In genomic region chr17:44504794-44505317, GRCm38 (mm10) we compare ENCODE assay signal across 21 mouse cellular contexts.
DNase-seq lines count a peak whose midpoint lies in the region; ATAC-seq lines count a peak whose summit lies in the region.
"Had no signal": no experiment of that assay in that cellular context is flagged by ENCODE, and none has a peak within 500 bp of the region (broad histone marks: within the 10 kb centered on the region; RNA-seq: fewer than 3 reads in every experiment).

No protein-coding gene starts in this region.

- no peak overlapping the region for H3K4me2 ChIP-seq in hindbrain, embryonic 12.5 days (replicated peaks)
- H3K4me2 ChIP-seq: embryonic facial prominence, embryonic 15.5 days; intestine, embryonic 15.5 days; lung, embryonic 14.5 days; midbrain, embryonic 12.5 days had no signal

- no peaks in the 10 kb centered on the region for H3K36me3 ChIP-seq in hindbrain, embryonic 12.5 days
- H3K36me3 ChIP-seq: embryonic facial prominence, embryonic 15.5 days; intestine, embryonic 15.5 days; midbrain, embryonic 12.5 days had no signal

- no peak overlapping the region for H3K4me3 ChIP-seq in hindbrain, embryonic 12.5 days
- H3K4me3 ChIP-seq: embryonic facial prominence, embryonic 15.5 days; intestine, embryonic 15.5 days; midbrain, embryonic 12.5 days had no signal

- ATAC-seq in hindbrain, embryonic 12.5 days (ENCODE audit: low FRiP score): no peak
- ATAC-seq: forebrain, embryonic 16.5 days; hindbrain, embryonic 16.5 days; intestine, embryonic 15.5 days had no signal

- intact Hi-C loops in gastrocnemius, postnatal 14 days (cut with DNase I; ENCODE audit: low total_unique reads): no loop called here

- no peaks in the 10 kb centered on the region for H3K9me3 ChIP-seq in hindbrain, embryonic 12.5 days (replicated peaks)
- H3K9me3 ChIP-seq: embryonic facial prominence, embryonic 15.5 days; intestine, embryonic 15.5 days; midbrain, embryonic 12.5 days had no signal

- H3K9ac ChIP-seq in hindbrain, embryonic 12.5 days: no peak overlapping the region
- H3K9ac ChIP-seq: embryonic facial prominence, embryonic 15.5 days; intestine, embryonic 15.5 days; liver, embryonic 14.5 days; lung, embryonic 14.5 days; midbrain, embryonic 12.5 days had no signal

- WGBS in hindbrain, embryonic 12.5 days: 88% methylated on average over 10 of the region's 10 CpGs

- peaks cover 16% of the 10 kb centered on the region for H3K4me1 ChIP-seq in hindbrain, embryonic 12.5 days
- H3K4me1 ChIP-seq: embryonic facial prominence, embryonic 15.5 days; intestine, embryonic 15.5 days had no signal

- peak; percentile 68 to 79 for DNase-seq in cerebellum, postnatal 10 days
- DNase-seq in cerebellum, adult 9-10 months: no peak
- DNase-seq in 3134 (ENCODE audit: extremely low read depth, insufficient read length, low spot score): peak; percentile 59
- DNase-seq in fibroblast of lung, adult 2 months (ENCODE audit: low read depth): peak; percentile 62
- peak; percentile 58 for DNase-seq in gastrocnemius, postnatal 14 days
- no peak for DNase-seq in embryo, embryonic 10 days (ENCODE audit: low spot score)
- no peak for DNase-seq in right cerebral cortex, postnatal 14 days
- DNase-seq: B cell, adult 2 months; cerebellum, adult 11-12 months; layer of hippocampus, postnatal 36 days; lung, embryonic 14.5 days; thymus, adult 2 months; thymus, postnatal 4 days had no signal

- peaks cover 5% of the 10 kb centered on the region; the same call in 1 of the 2 replicates for H3K27me3 ChIP-seq in hindbrain, embryonic 12.5 days
- H3K27me3 ChIP-seq: embryonic facial prominence, embryonic 15.5 days; midbrain, embryonic 12.5 days had no signal

- no peak overlapping the region for H3K27ac ChIP-seq in hindbrain, embryonic 12.5 days
- H3K27ac ChIP-seq: embryonic facial prominence, embryonic 15.5 days; intestine, embryonic 15.5 days; liver, embryonic 14.5 days; midbrain, embryonic 12.5 days; stomach, postnatal 0 days had no signal

Comparison
In these comparisons a context has a peak if more than half of its experiments do, and no peak if none do; other contexts are left out.
1. DNase-seq: peak in cerebellum, postnatal 10 days (2 of 2), 3134 (single experiment), fibroblast of lung, adult 2 months (single experiment) and gastrocnemius, postnatal 14 days (single experiment); none in cerebellum, adult 9-10 months (single experiment), embryo, embryonic 10 days (single experiment) and right cerebral cortex, postnatal 14 days (single experiment).